Mouse (Mus musculus) spleen, adult 2 months (tissue): ENCODE results near the gene Fndc3b.

Experiments used
- CTCF ChIP-seq: fragments of 200-500 bp; IDR thresholded peaks from 2 replicates; pipeline ENCODE4 v1.5.1; 2011; ENCODE audit warnings: mild to moderate bottlenecking, inconsistent platforms; ENCODE audit not compliant: insufficient read depth, insufficient read length, insufficient replicate concordance; ENCODE audit errors: extremely low read depth
- POLR2A ChIP-seq: fragments of 200-500 bp; IDR thresholded peaks from 2 replicates; pipeline ENCODE4 v1.6.1; 2011; ENCODE audit warnings: low read depth, low read length, inconsistent platforms

- TF ChIP-seq POLR2A (no peak), CTCF (no peak)
Measured at GRCm38 (mm10) chr3:27740136-27740535, 29.0 kb upstream of the Fndc3b start.
